Mouse (Mus musculus) lung, embryonic 16.5 days (tissue): ENCODE results near the gene Ptpn14. TPM values are rescaled to one million over a fixed set of nuclear protein-coding genes. Genes with fewer than 3 reads are reported as not detected.

ENCODE experiments used
- ATAC-seq: fragments of 200-750 bp; cut with Nextera tagmentation; 2 replicates; pipeline ENCODE4 v1.8.0; 2017; ENCODE audit warnings: low read depth, mild to moderate bottlenecking, moderate library complexity
- H3K27ac ChIP-seq: fragments of 300-500 bp; sonication (generic); 2 replicates; pipeline ENCODE4 v1.5.1; 2014; ENCODE audit warnings: mild to moderate bottlenecking, control low read depth, low read length
- H3K27me3 ChIP-seq: fragments of 300-500 bp; sonication (generic); 2 replicates; pipeline ENCODE4 v1.6.1; 2014; ENCODE audit warnings: low read depth, low read length, mixed read lengths; ENCODE audit not compliant: control insufficient read depth, insufficient read depth
- H3K36me3 ChIP-seq: fragments of 300-500 bp; sonication (generic); 2 replicates; pipeline ENCODE4 v1.6.1; 2014; ENCODE audit warnings: low read length; ENCODE audit not compliant: control insufficient read depth, insufficient read depth
- H3K4me1 ChIP-seq: fragments of 300-500 bp; sonication (generic); replicated peaks from 2 replicates; pipeline ENCODE4 v1.6.1; 2014; ENCODE audit warnings: low read length, mixed read lengths; ENCODE audit not compliant: control insufficient read depth, insufficient read depth
- H3K4me2 ChIP-seq: fragments of 300-500 bp; sonication (generic); 2 replicates; pipeline ENCODE4 v1.6.1; 2014; ENCODE audit warnings: low read depth, low read length, control low read depth
- H3K4me3 ChIP-seq: fragments of 300-500 bp; sonication (generic); 2 replicates; pipeline ENCODE4 v1.5.1; 2014; ENCODE audit warnings: mild to moderate bottlenecking, low read length, control low read depth
- H3K9ac ChIP-seq: fragments of 300-500 bp; sonication (generic); 2 replicates; pipeline ENCODE4 v1.6.1; 2014; ENCODE audit warnings: low read length, control low read depth
- H3K9me3 ChIP-seq: fragments of 300-500 bp; sonication (generic); 2 replicates; pipeline ENCODE4 v1.6.1; 2016; ENCODE audit warnings: low read length; ENCODE audit not compliant: control insufficient read depth
- WGBS: fragments of 180-500 bp; shearing (Covaris S2); extraction: QIAGEN DNeasy Blood & Tissue Kit; methylation state at CpG from one replicate; pipeline ENCODE4 v1.1.7; 2014; 5-methylcytosine and 5-hydroxymethylcytosine counted together
- polyA plus RNA-seq: library from polyadenylated mRNA; unstranded; fragments of >200 nt; fragmentation: Nextera tagmentation; extraction: Ambion mirVana; gene quantifications from 2 replicates; pipeline ENCODE4 v1.2.1, GENCODE M21; 2015

The Ptpn14 gene
- polyA plus RNA-seq, 1 experiment from 2014 or later, result 7.9 TPM

DNA sequence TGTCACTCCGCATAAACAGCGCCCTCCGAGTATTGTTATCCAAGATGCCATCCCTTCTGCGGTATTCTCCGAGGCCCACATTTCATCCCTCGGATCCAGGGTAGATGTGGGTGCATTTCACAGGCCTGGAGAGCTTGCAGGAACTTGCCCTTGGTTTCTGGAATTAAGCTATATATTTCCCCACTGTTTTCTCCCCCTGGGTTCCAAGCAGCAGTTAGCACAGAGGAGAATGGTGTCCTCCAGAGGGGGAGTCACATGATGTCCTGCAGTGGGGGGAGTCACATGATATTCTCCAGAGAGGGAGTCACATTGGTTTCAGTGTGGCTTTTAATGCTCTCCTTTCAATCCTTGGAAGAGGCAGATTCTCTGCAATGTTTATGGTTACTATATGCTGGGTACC lies 130.3 kb downstream of the Ptpn14 start:
- Histone ChIP-seq H3K4me3 (no peak overlapping the region), H3K9ac (no peak overlapping the region), H3K4me2 (no peak overlapping the region), H3K36me3 (peaks cover 13% of the 10 kb centered on the region), H3K27me3 (no peaks in the 10 kb centered on the region), H3K9me3 (no peaks in the 10 kb centered on the region), H3K4me1 (peaks cover 12% of the 10 kb centered on the region), H3K27ac (no peak overlapping the region)
- 89% methylated on average over 6 of the region's 6 CpGs for WGBS
- no peak for ATAC-seq

DNA sequence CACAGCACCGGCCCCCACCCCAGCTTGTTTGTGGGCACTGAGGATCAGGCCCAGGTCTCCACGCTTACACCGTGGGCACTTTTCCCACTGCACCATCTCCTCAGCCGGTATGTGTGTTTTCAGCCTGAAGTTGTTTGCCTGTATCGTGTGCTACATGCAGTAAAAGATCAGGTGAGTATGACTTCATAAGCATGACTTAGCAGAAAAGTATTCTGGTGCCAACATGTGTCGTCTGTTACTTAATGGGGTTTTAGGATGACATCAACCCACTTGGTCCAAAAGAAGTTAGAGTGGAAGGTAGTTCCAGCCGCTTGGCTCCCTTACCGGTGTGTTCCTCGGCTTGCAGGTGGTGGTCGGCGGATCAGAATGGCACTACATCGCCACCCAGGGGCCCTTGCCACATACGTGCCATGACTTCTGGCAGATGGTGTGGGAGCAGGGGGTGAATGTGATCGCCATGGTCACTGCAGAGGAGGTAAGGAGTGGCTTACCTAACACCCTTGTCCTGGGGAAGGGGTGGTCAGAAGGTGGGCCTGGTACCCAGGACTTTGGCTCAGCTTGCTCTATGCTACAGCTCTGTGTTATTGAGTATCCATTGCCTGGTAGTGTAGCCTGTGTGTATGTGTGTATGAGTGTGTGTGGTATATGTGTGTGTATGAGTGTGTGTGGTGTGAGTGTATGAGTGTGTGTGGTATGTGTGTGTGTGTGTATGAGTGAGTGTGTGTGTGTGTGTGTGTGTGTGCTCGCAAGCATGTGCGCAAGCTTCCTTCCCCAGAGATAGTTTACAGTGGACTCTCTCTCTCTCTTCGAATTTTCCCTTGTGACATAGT lies 132.3 kb downstream of the Ptpn14 start:
- WGBS, result 66% methylated on average over 17 of the region's 17 CpGs
- H3K9ac ChIP-seq, result no peak overlapping the region
- H3K27me3 ChIP-seq, result no peaks in the 10 kb centered on the region
- H3K9me3 ChIP-seq, result no peaks in the 10 kb centered on the region
- H3K27ac ChIP-seq, result peak overlapping the region; percentile 91
- no peak overlapping the region for H3K4me2 ChIP-seq
- peak; percentile 52 for ATAC-seq
- H3K4me1 ChIP-seq, result peaks cover 12% of the 10 kb centered on the region
- peaks cover 17% of the 10 kb centered on the region for H3K36me3 ChIP-seq
- no peak overlapping the region for H3K4me3 ChIP-seq

DNA sequence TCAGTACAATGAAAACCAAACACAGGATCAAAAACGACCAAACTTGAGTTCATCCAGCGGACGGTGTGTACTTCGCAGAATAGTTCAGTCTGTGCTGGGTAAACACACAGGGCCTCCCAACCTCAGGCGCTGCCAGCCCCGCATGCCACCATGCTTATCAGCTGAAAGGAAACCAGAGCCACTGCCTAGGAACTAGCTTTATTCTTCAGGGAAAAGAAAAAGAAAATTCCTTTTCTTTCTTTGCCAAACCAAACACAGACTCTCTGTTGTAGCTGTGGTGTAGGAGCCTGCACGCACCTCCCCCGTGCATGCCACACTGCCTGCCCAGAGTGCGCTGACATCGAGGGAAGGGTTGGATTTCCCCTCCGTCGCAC lies 132.9 kb downstream of the Ptpn14 start:
- no peaks in the 10 kb centered on the region for H3K27me3 ChIP-seq
- peak overlapping the region; percentile 20; the same call in 1 of the 2 replicates for H3K9ac ChIP-seq
- no peak overlapping the region for H3K4me3 ChIP-seq
- H3K4me1 ChIP-seq, result peaks cover 12% of the 10 kb centered on the region
- H3K4me2 ChIP-seq, result no peak overlapping the region
- ATAC-seq, result peak; percentile 85
- peaks cover 18% of the 10 kb centered on the region for H3K36me3 ChIP-seq
- H3K27ac ChIP-seq, result peak overlapping the region; percentile 91
- WGBS, result 46% methylated on average over 12 of the region's 12 CpGs
- no peaks in the 10 kb centered on the region for H3K9me3 ChIP-seq

DNA sequence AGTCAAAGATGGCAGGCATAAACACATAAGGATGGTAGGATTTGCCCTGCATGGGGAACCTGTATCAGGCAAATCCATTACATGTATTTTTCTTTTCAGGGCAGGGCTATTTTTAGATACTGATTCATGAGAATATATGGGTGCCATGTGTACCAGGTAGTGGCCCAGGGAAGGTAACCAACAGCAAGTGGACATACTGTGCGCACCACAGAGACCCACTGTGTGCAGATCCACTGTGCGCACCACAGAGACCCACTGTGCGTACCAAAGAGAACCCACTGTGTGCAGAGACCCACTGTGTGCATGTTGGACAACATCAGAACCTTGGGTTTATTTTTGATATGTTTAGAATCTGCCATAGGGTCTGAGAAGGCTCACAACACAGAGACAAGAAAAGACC lies 135.7 kb downstream of the Ptpn14 start:
- H3K36me3 ChIP-seq, result peaks cover 10% of the 10 kb centered on the region
- H3K4me3 ChIP-seq, result no peak overlapping the region
- H3K4me2 ChIP-seq, result no peak overlapping the region
- H3K9ac ChIP-seq, result no peak overlapping the region
- H3K27me3 ChIP-seq, result no peaks in the 10 kb centered on the region
- peaks cover 29% of the 10 kb centered on the region for H3K4me1 ChIP-seq
- 82% methylated on average over 3 of the region's 3 CpGs for WGBS
- H3K9me3 ChIP-seq, result no peaks in the 10 kb centered on the region
- ATAC-seq, result no peak
- H3K27ac ChIP-seq, result no peak overlapping the region

DNA sequence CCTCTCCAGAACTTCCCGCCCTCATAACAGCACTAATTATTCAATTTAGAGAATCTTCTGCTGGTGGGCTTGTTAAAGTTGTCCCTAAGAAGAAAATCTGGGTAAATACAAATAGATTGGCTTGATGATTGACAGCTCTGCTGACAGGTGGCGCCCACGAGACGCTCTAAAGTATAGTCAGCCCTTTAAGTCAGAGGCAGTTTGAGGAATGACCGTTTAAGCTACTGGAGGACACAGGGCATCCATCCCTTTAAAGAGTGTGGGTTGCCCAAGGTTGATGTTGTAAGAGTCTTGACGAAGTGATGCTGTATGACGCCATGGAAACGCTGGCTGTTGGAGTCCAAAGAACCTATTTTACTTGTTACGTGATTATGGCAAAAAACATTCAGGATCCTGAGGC lies 136.2 kb downstream of the Ptpn14 start:
- no peak for ATAC-seq
- Histone ChIP-seq H3K27me3 (no peaks in the 10 kb centered on the region), H3K9ac (no peak overlapping the region), H3K4me2 (no peak overlapping the region), H3K4me1 (peaks cover 29% of the 10 kb centered on the region), H3K27ac (no peak overlapping the region), H3K9me3 (no peaks in the 10 kb centered on the region), H3K36me3 (peaks cover 10% of the 10 kb centered on the region), H3K4me3 (no peak overlapping the region)
- WGBS, result 73% methylated on average over 9 of the region's 9 CpGs

DNA sequence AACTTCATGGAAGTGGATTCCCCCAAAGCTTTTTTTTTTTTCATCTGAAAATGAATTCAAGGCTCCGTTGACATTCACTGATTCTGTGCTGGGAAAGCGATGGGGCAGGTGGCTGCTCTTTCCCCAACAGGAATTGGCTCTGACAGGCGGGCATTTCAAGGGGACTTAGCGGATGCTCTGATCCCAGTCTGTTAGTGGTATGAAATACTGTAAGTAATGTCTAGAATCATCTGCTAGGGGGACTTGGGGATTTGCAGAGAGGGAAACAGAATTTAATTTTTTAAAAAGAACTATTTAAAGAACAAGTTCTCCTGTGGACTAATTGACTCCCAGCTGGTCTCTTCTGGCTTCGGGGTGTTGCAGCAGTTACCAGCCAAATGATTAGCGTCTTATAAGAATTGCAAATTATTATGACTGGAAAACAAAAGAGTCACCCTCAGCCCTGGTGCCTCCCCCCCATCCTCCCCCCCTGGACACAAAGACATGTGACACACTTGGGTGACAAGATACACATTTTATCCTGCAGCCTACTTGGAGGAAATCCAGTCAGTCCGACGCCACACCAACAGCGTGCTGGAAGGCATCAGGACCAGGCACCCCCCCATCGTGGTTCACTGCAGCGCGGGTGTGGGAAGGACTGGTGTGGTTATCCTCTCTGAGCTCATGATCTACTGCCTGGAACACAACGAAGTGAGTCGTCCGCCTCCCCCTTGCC lies 136.9 kb downstream of the Ptpn14 start:
- no peak overlapping the region for H3K27ac ChIP-seq
- peaks cover 27% of the 10 kb centered on the region for H3K4me1 ChIP-seq
- no peak overlapping the region for H3K4me2 ChIP-seq
- H3K36me3 ChIP-seq, result peaks cover 14% of the 10 kb centered on the region
- no peak overlapping the region for H3K9ac ChIP-seq
- 80% methylated on average over 15 of the region's 15 CpGs for WGBS
- H3K27me3 ChIP-seq, result no peaks in the 10 kb centered on the region
- no peak overlapping the region for H3K4me3 ChIP-seq
- no peak for ATAC-seq
- no peaks in the 10 kb centered on the region for H3K9me3 ChIP-seq

DNA sequence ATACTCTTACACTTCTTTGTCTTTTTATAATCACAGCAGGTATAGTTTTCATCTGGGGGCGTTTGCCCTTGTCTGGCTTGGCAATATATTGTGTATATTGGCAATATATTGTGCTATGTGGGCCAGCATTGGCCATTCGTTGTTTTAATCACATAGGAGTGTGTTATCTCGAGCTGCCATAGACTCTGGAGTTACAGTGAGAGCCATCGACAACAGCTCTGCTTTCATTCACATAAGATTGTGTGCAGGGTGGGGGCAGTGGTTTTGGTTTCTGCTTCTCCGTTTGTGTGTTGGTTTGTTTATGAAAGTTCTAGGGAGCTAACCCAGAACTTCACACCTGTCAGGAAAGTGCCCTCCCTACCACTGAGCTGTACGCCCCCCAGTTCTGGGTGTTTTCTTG lies 138.6 kb downstream of the Ptpn14 start:
- H3K27ac ChIP-seq, result peak overlapping the region; percentile 95
- 60% methylated on average over 6 of the region's 6 CpGs for WGBS
- H3K36me3 ChIP-seq, result peaks cover 15% of the 10 kb centered on the region
- H3K4me2 ChIP-seq, result no peak overlapping the region
- H3K27me3 ChIP-seq, result no peaks in the 10 kb centered on the region
- no peaks in the 10 kb centered on the region for H3K9me3 ChIP-seq
- peak overlapping the region; percentile 38; the same call in 1 of the 2 replicates for H3K9ac ChIP-seq
- ATAC-seq, result no peak
- no peak overlapping the region for H3K4me3 ChIP-seq
- H3K4me1 ChIP-seq, result peaks cover 17% of the 10 kb centered on the region

DNA sequence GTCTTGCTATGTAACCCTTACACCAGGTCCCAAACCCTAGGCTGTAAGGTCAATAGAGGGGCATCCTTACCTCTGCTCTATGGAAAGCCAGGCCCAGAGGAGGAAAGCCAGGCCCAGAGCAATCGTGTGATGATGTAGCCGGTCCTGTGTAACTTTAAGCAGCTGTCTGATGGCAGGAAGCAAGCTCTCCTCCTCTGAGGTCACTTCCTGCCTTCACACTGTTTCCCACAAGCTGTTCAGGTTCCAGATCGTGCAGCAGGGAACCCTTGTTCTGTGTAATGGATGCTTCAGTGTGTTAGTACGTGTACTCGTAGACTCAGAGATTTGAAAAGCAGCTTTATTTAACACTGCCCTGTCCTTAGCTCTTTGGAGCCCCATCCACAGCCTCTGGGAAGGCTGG lies 139.0 kb downstream of the Ptpn14 start:
- Histone ChIP-seq H3K4me2 (peak overlapping the region; percentile 41), H3K9ac (peak overlapping the region; percentile 38), H3K27ac (peak overlapping the region; percentile 95), H3K4me1 (peaks cover 17% of the 10 kb centered on the region), H3K27me3 (no peaks in the 10 kb centered on the region), H3K4me3 (no peak overlapping the region), H3K36me3 (peaks cover 15% of the 10 kb centered on the region), H3K9me3 (no peaks in the 10 kb centered on the region)
- peak; percentile 32 for ATAC-seq
- WGBS, result 16% methylated on average over 5 of the region's 5 CpGs

DNA sequence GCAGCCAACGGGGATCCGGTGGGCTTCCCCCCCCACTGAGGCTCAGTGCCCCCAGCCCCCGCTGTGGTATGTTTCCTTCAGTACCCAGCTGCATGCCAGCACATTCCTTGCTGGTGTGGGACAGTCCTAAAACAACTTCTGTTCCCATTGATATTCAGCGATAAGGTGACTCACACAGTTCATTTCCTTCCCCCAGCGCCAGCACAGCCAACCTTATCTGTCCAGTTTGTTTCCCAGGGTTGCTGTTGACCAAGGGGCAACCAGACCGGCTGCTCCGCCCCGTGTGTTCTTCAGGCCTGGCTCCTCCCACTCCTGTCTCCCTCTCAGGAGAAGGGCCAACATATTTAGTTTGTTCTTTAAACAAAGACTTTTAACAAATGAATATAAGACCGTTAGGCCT lies 139.4 kb downstream of the Ptpn14 start:
- peak overlapping the region; percentile 38 for H3K9ac ChIP-seq
- peak; percentile 90 for ATAC-seq
- H3K4me1 ChIP-seq, result peaks cover 17% of the 10 kb centered on the region
- peak overlapping the region; percentile 95 for H3K27ac ChIP-seq
- H3K4me2 ChIP-seq, result peak overlapping the region; percentile 41
- no peaks in the 10 kb centered on the region for H3K9me3 ChIP-seq
- H3K36me3 ChIP-seq, result peaks cover 15% of the 10 kb centered on the region
- H3K27me3 ChIP-seq, result no peaks in the 10 kb centered on the region
- H3K4me3 ChIP-seq, result no peak overlapping the region
- 9% methylated on average over 9 of the region's 9 CpGs for WGBS
